Mouse (Mus musculus): ENCODE data around the gene Rps6kl1.

DNA sequence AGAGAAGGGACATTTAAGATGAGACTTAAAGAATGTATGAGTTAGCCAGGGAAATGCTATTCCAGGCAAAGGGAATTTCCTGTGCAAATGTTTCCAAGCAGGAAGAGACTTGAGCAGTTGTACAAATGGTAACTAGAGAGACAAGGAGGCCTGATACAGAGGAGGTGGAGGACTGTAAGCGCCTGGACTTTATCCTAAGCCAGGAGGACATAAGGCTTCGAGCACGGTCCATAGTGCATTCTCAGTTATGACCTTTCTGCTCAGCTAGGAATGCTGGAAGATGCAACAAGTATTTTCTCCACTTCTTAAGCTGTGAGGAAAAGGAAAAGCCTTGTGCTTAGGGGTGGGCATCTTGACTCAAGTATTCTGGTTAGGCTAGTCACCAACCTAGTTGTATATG lies 37.7 kb downstream of the Rps6kl1 start:
- TF ChIP-seq CTCF (IDR thresholded peaks at IDR 0.05; ENCODE audit: low read depth, low read length) (no peak), POLR2A (IDR thresholded peaks at IDR 0.05; ENCODE audit: extremely low read depth, insufficient read depth, low read length) (no peak)

Measured in liver, adult 2 months (tissue).